Mouse (Mus musculus): ENCODE measurements around the gene Elf2. TPM values are rescaled to one million over a fixed set of nuclear protein-coding genes. Genes with fewer than 3 reads are reported as not detected.

The Elf2 gene
- polyA plus RNA-seq, 2 experiments: 14.7 to 20.7 TPM

DNA sequence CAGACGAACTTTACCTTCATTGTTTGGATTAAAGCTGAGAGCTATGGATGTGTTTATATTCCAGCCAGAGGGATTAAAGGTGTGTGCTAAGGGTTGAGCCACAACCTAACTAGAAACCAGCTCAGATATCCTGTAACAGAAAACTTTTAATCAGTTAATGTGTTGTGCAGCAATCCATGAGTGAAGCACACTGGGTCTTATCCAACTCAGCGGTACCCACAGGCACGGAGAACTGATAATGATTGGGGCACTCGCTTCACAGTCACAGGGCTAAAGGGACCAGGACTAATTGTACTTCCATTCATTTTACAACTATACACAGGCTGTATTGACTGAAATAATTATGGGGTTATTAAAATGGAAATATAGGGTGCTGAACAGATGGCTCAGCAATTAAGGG lies 26.5 kb upstream of the Elf2 start:
- Histone ChIP-seq H3K36me3 (replicated peaks; ENCODE audit: control insufficient read depth, insufficient read depth, low read depth) (no peaks in the 10 kb centered on the region), H3K27ac (peak overlapping the region; percentile 48), H3K9me3 (ENCODE audit: control insufficient read depth, low read length) (no peaks in the 10 kb centered on the region), H3K9ac (replicated peaks) (peak overlapping the region; percentile 24), H3K27me3 (ENCODE audit: control insufficient read depth, insufficient read depth, low read length) (no peaks in the 10 kb centered on the region), H3K4me3 (ENCODE audit: insufficient read depth in 1 of 2, low read depth in 2 of 2, low read length in 2 of 2) (no peak overlapping the region), H3K4me2 (ENCODE audit: low read depth) (peak overlapping the region; percentile 44), H3K4me1 (replicated peaks; ENCODE audit: control insufficient read depth in 2 of 2, insufficient read depth in 2 of 2, low read length in 1 of 2) (peaks cover 25 to 39% of the 10 kb centered on the region in 2 experiments)
- WGBS (ENCODE audit: insufficient replicate concordance): 19% methylated on average over 4 of the region's 4 CpGs
- DNase-seq (ENCODE audit: low read depth in 3 of 3, low spot score in 3 of 3): no peak
- TF ChIP-seq CTCF (IDR thresholded peaks at IDR 0.05; ENCODE audit: low read depth): no peak
- peak; percentile 77 for TF ChIP-seq EP300 (IDR thresholded peaks at IDR 0.05; ENCODE audit: low read depth)
- peak; percentile 63 for ATAC-seq (ENCODE audit: insufficient read depth)

DNA sequence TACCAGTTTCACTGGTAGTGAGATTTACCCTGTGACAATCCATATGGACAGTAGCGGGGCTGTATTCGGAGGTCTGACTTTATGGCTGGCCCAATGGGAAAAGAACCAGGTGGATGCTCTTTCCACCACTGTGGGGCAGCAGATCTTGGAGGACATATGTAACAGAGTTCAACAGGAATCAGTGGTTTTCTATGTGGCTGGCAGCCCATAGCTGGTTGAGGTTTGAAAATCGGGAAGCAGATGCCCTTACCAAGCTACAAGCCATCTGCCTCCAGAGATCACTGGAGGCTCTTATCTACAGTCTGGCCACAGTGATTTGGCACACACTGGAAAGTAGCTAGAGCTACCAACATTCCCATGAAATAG lies 25.0 kb upstream of the Elf2 start:
- H3K27me3 ChIP-seq (ENCODE audit: control insufficient read depth, insufficient read depth, low read length): no peaks in the 10 kb centered on the region
- H3K9me3 ChIP-seq (ENCODE audit: control insufficient read depth, low read length): no peaks in the 10 kb centered on the region
- no peaks in the 10 kb centered on the region for H3K36me3 ChIP-seq (replicated peaks; ENCODE audit: control insufficient read depth, insufficient read depth, low read depth)
- no peak overlapping the region for H3K27ac ChIP-seq
- H3K4me1 ChIP-seq (replicated peaks; ENCODE audit: control insufficient read depth in 2 of 2, insufficient read depth in 2 of 2, low read length in 1 of 2): peaks cover 31 to 47% of the 10 kb centered on the region in 2 experiments
- H3K9ac ChIP-seq (replicated peaks): no peak overlapping the region
- 0% methylated on average over 3 of the region's 3 CpGs for WGBS (ENCODE audit: insufficient replicate concordance)
- peak overlapping the region; percentile 53 to 75; a peak in 3 of 4 replicates for H3K4me3 ChIP-seq (ENCODE audit: insufficient read depth in 1 of 2, low read depth in 2 of 2, low read length in 2 of 2)
- DNase-seq (ENCODE audit: low read depth in 3 of 3, low spot score in 3 of 3): no peak
- ATAC-seq (ENCODE audit: insufficient read depth): no peak
- TF ChIP-seq CTCF (IDR thresholded peaks at IDR 0.05; ENCODE audit: low read depth) (no peak), EP300 (IDR thresholded peaks at IDR 0.05; ENCODE audit: low read depth) (no peak)
- H3K4me2 ChIP-seq (ENCODE audit: low read depth): peak overlapping the region; percentile 86

DNA sequence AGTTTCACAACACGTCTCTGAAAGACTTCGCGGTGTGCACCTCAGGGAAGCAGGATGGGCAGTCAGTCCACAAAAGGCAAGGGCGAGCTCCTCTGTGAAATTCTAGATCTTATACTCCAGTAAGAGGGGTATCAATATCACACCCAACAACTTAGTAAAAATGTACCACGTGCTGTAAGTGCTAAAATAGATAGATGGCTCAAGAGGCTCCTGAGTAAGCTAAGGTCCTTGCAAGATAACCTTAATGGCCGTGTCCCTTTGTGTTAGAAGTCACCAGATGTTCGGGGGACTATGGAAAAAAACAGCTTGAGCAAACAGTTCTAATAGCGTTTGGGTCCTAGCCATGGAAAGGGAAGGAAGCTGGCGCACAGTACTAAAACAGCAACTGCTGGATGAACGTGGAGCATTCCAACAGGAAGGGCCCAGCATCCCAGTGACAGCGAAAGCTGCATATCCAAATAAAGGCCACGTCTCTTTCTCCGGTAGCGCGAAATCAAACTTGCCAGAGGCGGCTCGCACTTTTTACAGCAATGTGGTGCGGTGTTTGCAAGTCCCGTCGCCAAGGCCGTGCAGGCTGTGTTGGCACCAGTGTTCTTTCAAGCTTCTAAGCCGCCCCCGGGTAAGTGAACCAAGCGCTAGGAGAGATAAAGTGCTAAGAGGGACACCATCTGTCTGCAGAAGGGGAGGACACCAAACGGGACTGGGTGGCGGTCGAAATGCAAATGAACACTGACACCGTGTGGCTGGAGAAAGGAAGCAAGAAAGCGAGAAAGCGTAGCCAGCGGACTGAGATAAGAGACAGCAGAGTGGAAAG lies 24.4 kb upstream of the Elf2 start:
- TF ChIP-seq EP300 (IDR thresholded peaks at IDR 0.05; ENCODE audit: low read depth): peak; percentile 67
- peak; percentile 97 for TF ChIP-seq CTCF (IDR thresholded peaks at IDR 0.05; ENCODE audit: low read depth)
- peak overlapping the region; percentile 86 for H3K4me2 ChIP-seq (ENCODE audit: low read depth)
- peak; percentile 86 for ATAC-seq (ENCODE audit: insufficient read depth)
- H3K36me3 ChIP-seq (replicated peaks; ENCODE audit: control insufficient read depth, insufficient read depth, low read depth): no peaks in the 10 kb centered on the region
- 5% methylated on average over 31 of the region's 31 CpGs for WGBS (ENCODE audit: insufficient replicate concordance)
- H3K9ac ChIP-seq (replicated peaks): peak overlapping the region; percentile 32
- H3K4me1 ChIP-seq (replicated peaks; ENCODE audit: control insufficient read depth in 2 of 2, insufficient read depth in 2 of 2, low read length in 1 of 2): peaks cover 31 to 47% of the 10 kb centered on the region in 2 experiments
- H3K27ac ChIP-seq: peak overlapping the region; percentile 3
- peak; percentile 81 to 91 (median 84) for DNase-seq (ENCODE audit: low read depth in 3 of 3, low spot score in 3 of 3)
- no peaks in the 10 kb centered on the region for H3K27me3 ChIP-seq (ENCODE audit: control insufficient read depth, insufficient read depth, low read length)
- peak overlapping the region; percentile 53 to 75 for H3K4me3 ChIP-seq (ENCODE audit: insufficient read depth in 1 of 2, low read depth in 2 of 2, low read length in 2 of 2)
- H3K9me3 ChIP-seq (ENCODE audit: control insufficient read depth, low read length): no peaks in the 10 kb centered on the region

DNA sequence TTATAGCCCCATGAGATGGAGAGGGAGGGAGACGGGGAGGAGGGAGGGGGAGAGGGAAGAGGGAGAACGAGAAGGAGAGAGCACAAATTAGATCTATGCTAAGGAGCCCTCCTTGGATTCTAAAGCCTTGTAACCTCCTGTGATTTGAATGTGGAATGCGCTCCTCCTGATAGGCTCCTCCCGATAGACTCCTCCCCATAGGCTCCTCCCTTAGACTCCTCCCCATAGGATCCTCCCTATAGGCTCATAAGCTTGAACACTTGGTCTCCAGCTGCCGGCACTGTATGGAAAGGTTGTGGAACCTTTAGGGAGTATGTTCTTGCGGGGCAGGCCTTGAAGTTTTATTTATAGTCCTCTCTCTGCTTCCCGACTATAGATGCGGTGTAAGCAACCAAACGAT lies 20.6 kb upstream of the Elf2 start:
- no peak for DNase-seq (ENCODE audit: low read depth in 3 of 3, low spot score in 3 of 3)

DNA sequence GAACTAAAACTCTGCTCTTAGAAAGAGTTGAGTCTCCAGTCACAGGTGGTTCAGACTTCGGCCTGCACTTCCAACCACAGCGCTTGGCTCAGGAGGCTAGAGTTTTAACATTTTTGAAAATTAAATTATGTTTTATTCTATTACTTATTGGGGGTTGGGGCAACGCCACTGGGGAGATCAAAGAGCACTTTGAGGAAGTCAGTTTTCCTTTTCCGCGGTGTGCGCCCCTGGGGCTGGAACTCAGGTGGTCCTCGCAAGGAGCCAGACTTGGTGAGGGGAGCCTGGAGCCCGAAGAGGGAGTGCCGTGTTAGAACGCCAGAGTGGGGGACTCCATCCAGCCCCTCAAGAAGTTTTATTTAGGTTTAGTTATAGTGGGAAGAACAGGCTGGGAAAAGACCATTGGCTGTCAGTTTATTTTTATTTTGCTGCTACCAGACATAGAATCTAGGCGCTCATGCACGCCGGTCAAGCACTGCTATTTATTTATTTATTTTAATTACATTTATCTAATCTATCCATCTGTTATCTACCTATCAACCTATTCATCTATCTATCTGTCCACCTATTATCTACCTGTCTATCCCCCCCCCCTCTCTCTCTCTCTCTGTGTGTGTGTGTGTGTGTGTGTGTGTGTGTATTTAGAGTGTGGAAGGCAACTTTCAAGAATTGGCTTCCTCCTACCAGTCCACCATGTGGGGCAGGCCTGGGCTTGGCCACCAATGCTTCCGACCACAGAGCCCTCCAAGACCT lies 19.3 kb upstream of the Elf2 start:
- peak overlapping the region; percentile 14 to 67 for H3K4me3 ChIP-seq (ENCODE audit: insufficient read depth in 1 of 2, low read depth in 2 of 2, low read length in 2 of 2)
- no peak for DNase-seq (ENCODE audit: low read depth in 3 of 3, low spot score in 3 of 3)

More for the DNA sequence above, 20.6 kb upstream of the Elf2 start:
- H3K9me3 ChIP-seq (ENCODE audit: control insufficient read depth, low read length): no peaks in the 10 kb centered on the region
- ATAC-seq (ENCODE audit: insufficient read depth): no peak
- no peak overlapping the region for H3K27ac ChIP-seq
- 0 out of 2 replicates have a peak overlapping the region, but pooled peaks have one; percentile 1 for H3K4me2 ChIP-seq (ENCODE audit: low read depth)
- no peak overlapping the region for H3K9ac ChIP-seq (replicated peaks)
- TF ChIP-seq CTCF (IDR thresholded peaks at IDR 0.05; ENCODE audit: low read depth) (no peak), EP300 (IDR thresholded peaks at IDR 0.05; ENCODE audit: low read depth) (no peak)
- peaks cover 16 to 37% of the 10 kb centered on the region in 2 experiments for H3K4me1 ChIP-seq (replicated peaks; ENCODE audit: control insufficient read depth in 2 of 2, insufficient read depth in 2 of 2, low read length in 1 of 2)
- no peaks in the 10 kb centered on the region for H3K36me3 ChIP-seq (replicated peaks; ENCODE audit: control insufficient read depth, insufficient read depth, low read depth)
- 34% methylated on average over 9 of the region's 9 CpGs for WGBS (ENCODE audit: insufficient replicate concordance)
- no peak overlapping the region for H3K4me3 ChIP-seq (ENCODE audit: insufficient read depth in 1 of 2, low read depth in 2 of 2, low read length in 2 of 2)
- no peaks in the 10 kb centered on the region for H3K27me3 ChIP-seq (ENCODE audit: control insufficient read depth, insufficient read depth, low read length)

More for the DNA sequence above, 19.3 kb upstream of the Elf2 start:
- H3K4me1 ChIP-seq (replicated peaks; ENCODE audit: control insufficient read depth in 2 of 2, insufficient read depth in 2 of 2, low read length in 1 of 2): peaks cover 12 to 26% of the 10 kb centered on the region in 2 experiments
- H3K9ac ChIP-seq (replicated peaks): peak overlapping the region; percentile 13; the same call in 1 of the 2 replicates
- WGBS (ENCODE audit: insufficient replicate concordance): 24% methylated on average over 14 of the region's 14 CpGs
- no peak for ATAC-seq (ENCODE audit: insufficient read depth)
- H3K4me2 ChIP-seq (ENCODE audit: low read depth): peak overlapping the region; percentile 95
- no peaks in the 10 kb centered on the region for H3K9me3 ChIP-seq (ENCODE audit: control insufficient read depth, low read length)
- no peaks in the 10 kb centered on the region for H3K27me3 ChIP-seq (ENCODE audit: control insufficient read depth, insufficient read depth, low read length)
- TF ChIP-seq CTCF (IDR thresholded peaks at IDR 0.05; ENCODE audit: low read depth) (no peak), EP300 (IDR thresholded peaks at IDR 0.05; ENCODE audit: low read depth) (0 out of 2 replicates have a peak, but pooled peaks have one; percentile 2)
- no peaks in the 10 kb centered on the region for H3K36me3 ChIP-seq (replicated peaks; ENCODE audit: control insufficient read depth, insufficient read depth, low read depth)
- H3K27ac ChIP-seq: no peak overlapping the region
